Mouse (Mus musculus): ENCODE data around the gene Ptcra. TPM values are rescaled to one million over a fixed set of nuclear protein-coding genes. Genes with fewer than 3 reads are reported as not detected.

Ptcra gene
- polyA plus RNA-seq, 1 experiment from 2014 or later: 1.6 TPM

- 90% methylated on average over 3 of the region's 3 CpGs for WGBS
- DNase-seq (ENCODE audit: low spot score): no peak
- Histone ChIP-seq H3K9me3 (no peaks in the 10 kb centered on the region), H3K27me3 (replicated peaks; ENCODE audit: low read depth, poor library complexity, severe bottlenecking) (peaks cover 15% of the 10 kb centered on the region), H3K4me3 (no peak overlapping the region), H3K4me1 (peaks cover 2% of the 10 kb centered on the region; the same call in 1 of the 2 replicates), H3K27ac (replicated peaks) (no peak overlapping the region), H3K36me3 (replicated peaks) (peaks cover 47% of the 10 kb centered on the region)
Measured at GRCm38 (mm10) chr17:46734055-46734454, 29.5 kb downstream of the Ptcra start.

- Histone ChIP-seq H3K4me1 (peaks cover 14% of the 10 kb centered on the region; the same call in 1 of the 2 replicates), H3K27ac (replicated peaks) (peak within 1 kb of the TSS; percentile 19; the same call in 1 of the 2 replicates), H3K27me3 (replicated peaks; ENCODE audit: low read depth, poor library complexity, severe bottlenecking) (peaks cover 28% of the 10 kb centered on the region), H3K36me3 (replicated peaks) (peaks cover 29% of the 10 kb centered on the region), H3K4me3 (peak within 1 kb of the TSS; percentile 41), H3K9me3 (no peaks in the 10 kb centered on the region)
- DNase-seq (ENCODE audit: low spot score): peak; percentile 31
- 13% methylated on average over 24 of the region's 24 CpGs for WGBS
Measured at GRCm38 (mm10) chr17:46728904-46729318, 34.6 kb downstream of the Ptcra start, which contains the start of gene Gnmt. Gene Gnmt, minus strand, starts transcription at chr17:46729168.

GRCm38 (mm10) chr17:46728496-46728895, 35.0 kb downstream of the Ptcra start:
- Histone ChIP-seq H3K9me3 (no peaks in the 10 kb centered on the region), H3K27ac (replicated peaks) (no peak overlapping the region), H3K4me3 (peak overlapping the region; percentile 41), H3K4me1 (peaks cover 14% of the 10 kb centered on the region; the same call in 1 of the 2 replicates), H3K27me3 (replicated peaks; ENCODE audit: low read depth, poor library complexity, severe bottlenecking) (peaks cover 28% of the 10 kb centered on the region), H3K36me3 (replicated peaks) (peaks cover 32% of the 10 kb centered on the region)
- 50% methylated on average over 11 of the region's 11 CpGs for WGBS
- no peak for DNase-seq (ENCODE audit: low spot score)

- Histone ChIP-seq H3K27me3 (replicated peaks; ENCODE audit: low read depth, poor library complexity, severe bottlenecking) (peaks cover 28% of the 10 kb centered on the region), H3K4me1 (peaks cover 14% of the 10 kb centered on the region; the same call in 1 of the 2 replicates), H3K27ac (replicated peaks) (no peak overlapping the region), H3K4me3 (no peak overlapping the region), H3K9me3 (no peaks in the 10 kb centered on the region), H3K36me3 (replicated peaks) (peaks cover 36% of the 10 kb centered on the region)
- peak; percentile 38 for DNase-seq (ENCODE audit: low spot score)
- 40% methylated on average over 6 of the region's 6 CpGs for WGBS
Measured at GRCm38 (mm10) chr17:46728021-46728420, 35.5 kb downstream of the Ptcra start.

- no peak for DNase-seq (ENCODE audit: low spot score)
- WGBS: 89% methylated on average over 11 of the region's 11 CpGs
- Histone ChIP-seq H3K36me3 (replicated peaks) (peaks cover 43% of the 10 kb centered on the region), H3K4me1 (peaks cover 14% of the 10 kb centered on the region; the same call in 1 of the 2 replicates), H3K4me3 (no peak overlapping the region), H3K27ac (replicated peaks) (no peak overlapping the region), H3K9me3 (no peaks in the 10 kb centered on the region), H3K27me3 (replicated peaks; ENCODE audit: low read depth, poor library complexity, severe bottlenecking) (peaks cover 28% of the 10 kb centered on the region)
Measured at GRCm38 (mm10) chr17:46727271-46727670, 36.2 kb downstream of the Ptcra start.

GRCm38 (mm10) chr17:46725731-46726645, 37.5 kb downstream of the Ptcra start:
- Histone ChIP-seq H3K9me3 (no peaks in the 10 kb centered on the region), H3K4me1 (peaks cover 14% of the 10 kb centered on the region), H3K27me3 (replicated peaks; ENCODE audit: low read depth, poor library complexity, severe bottlenecking) (peaks cover 28% of the 10 kb centered on the region), H3K4me3 (no peak overlapping the region), H3K27ac (replicated peaks) (no peak overlapping the region), H3K36me3 (replicated peaks) (peaks cover 55% of the 10 kb centered on the region)
- no peak for DNase-seq (ENCODE audit: low spot score)
- WGBS: 92% methylated on average over 26 of the region's 26 CpGs

- 49% methylated on average over 9 of the region's 9 CpGs for WGBS
- H3K27me3 ChIP-seq (replicated peaks; ENCODE audit: low read depth, poor library complexity, severe bottlenecking): peaks cover 25% of the 10 kb centered on the region
- H3K9me3 ChIP-seq: no peaks in the 10 kb centered on the region
- H3K27ac ChIP-seq (replicated peaks): 0 out of 2 replicates have a peak overlapping the region, but pooled peaks have one; percentile 0
- H3K4me1 ChIP-seq: peaks cover 14% of the 10 kb centered on the region
- H3K36me3 ChIP-seq (replicated peaks): peaks cover 61% of the 10 kb centered on the region
- peak; percentile 64 for DNase-seq (ENCODE audit: low spot score)
- H3K4me3 ChIP-seq: no peak overlapping the region
Measured at GRCm38 (mm10) chr17:46725273-46725672, 38.2 kb downstream of the Ptcra start.

- Histone ChIP-seq H3K36me3 (replicated peaks) (peaks cover 65% of the 10 kb centered on the region), H3K4me1 (peaks cover 14% of the 10 kb centered on the region), H3K27me3 (replicated peaks; ENCODE audit: low read depth, poor library complexity, severe bottlenecking) (peaks cover 18% of the 10 kb centered on the region), H3K9me3 (no peaks in the 10 kb centered on the region), H3K4me3 (no peak overlapping the region), H3K27ac (replicated peaks) (no peak overlapping the region)
- DNase-seq (ENCODE audit: low spot score): no peak
- WGBS: 85% methylated on average over 20 of the region's 20 CpGs
Measured at GRCm38 (mm10) chr17:46724477-46725084, 38.9 kb downstream of the Ptcra start.

- 93% methylated on average over 7 of the region's 7 CpGs for WGBS
- H3K27ac ChIP-seq (replicated peaks): no peak overlapping the region
- DNase-seq (ENCODE audit: low spot score): no peak
- no peak overlapping the region for H3K4me3 ChIP-seq
- no peaks in the 10 kb centered on the region for H3K27me3 ChIP-seq (replicated peaks; ENCODE audit: low read depth, poor library complexity, severe bottlenecking)
- H3K4me1 ChIP-seq: peaks cover 6% of the 10 kb centered on the region
- H3K9me3 ChIP-seq: no peaks in the 10 kb centered on the region
- H3K36me3 ChIP-seq (replicated peaks): peaks cover 82% of the 10 kb centered on the region
Measured at GRCm38 (mm10) chr17:46721077-46721476, 42.4 kb downstream of the Ptcra start.

- Histone ChIP-seq H3K27me3 (replicated peaks; ENCODE audit: low read depth, poor library complexity, severe bottlenecking) (no peaks in the 10 kb centered on the region), H3K4me1 (peaks cover 21% of the 10 kb centered on the region), H3K9me3 (no peaks in the 10 kb centered on the region), H3K36me3 (replicated peaks) (peaks cover 55% of the 10 kb centered on the region), H3K27ac (replicated peaks) (no peak overlapping the region), H3K4me3 (no peak overlapping the region; the same call in 1 of the 2 replicates)
- WGBS: 94% methylated on average over 11 of the region's 11 CpGs
- DNase-seq (ENCODE audit: low spot score): no peak
Measured at GRCm38 (mm10) chr17:46714756-46715481, 48.6 kb downstream of the Ptcra start.

GRCm38 (mm10) chr17:46713849-46714248, 49.7 kb downstream of the Ptcra start:
- Histone ChIP-seq H3K4me1 (peaks cover 21% of the 10 kb centered on the region), H3K27me3 (replicated peaks; ENCODE audit: low read depth, poor library complexity, severe bottlenecking) (no peaks in the 10 kb centered on the region), H3K9me3 (no peaks in the 10 kb centered on the region), H3K27ac (replicated peaks) (no peak overlapping the region), H3K4me3 (no peak overlapping the region), H3K36me3 (replicated peaks) (peaks cover 52% of the 10 kb centered on the region)
- DNase-seq (ENCODE audit: low spot score): no peak
- 92% methylated on average over 9 of the region's 9 CpGs for WGBS

- H3K4me1 ChIP-seq: peaks cover 21% of the 10 kb centered on the region
- H3K36me3 ChIP-seq (replicated peaks): peaks cover 45% of the 10 kb centered on the region
- WGBS: 79% methylated on average over 7 of the region's 7 CpGs
- H3K27me3 ChIP-seq (replicated peaks; ENCODE audit: low read depth, poor library complexity, severe bottlenecking): no peaks in the 10 kb centered on the region
- no peaks in the 10 kb centered on the region for H3K9me3 ChIP-seq
- DNase-seq (ENCODE audit: low spot score): no peak
- H3K27ac ChIP-seq (replicated peaks): peak overlapping the region; percentile 88; the same call in 1 of the 2 replicates
- H3K4me3 ChIP-seq: peak overlapping the region; percentile 100
Measured at GRCm38 (mm10) chr17:46712442-46712841, 51.1 kb downstream of the Ptcra start.

Data from embryonic facial prominence, embryonic 10.5 days (tissue).